In the genomic region with DNA sequence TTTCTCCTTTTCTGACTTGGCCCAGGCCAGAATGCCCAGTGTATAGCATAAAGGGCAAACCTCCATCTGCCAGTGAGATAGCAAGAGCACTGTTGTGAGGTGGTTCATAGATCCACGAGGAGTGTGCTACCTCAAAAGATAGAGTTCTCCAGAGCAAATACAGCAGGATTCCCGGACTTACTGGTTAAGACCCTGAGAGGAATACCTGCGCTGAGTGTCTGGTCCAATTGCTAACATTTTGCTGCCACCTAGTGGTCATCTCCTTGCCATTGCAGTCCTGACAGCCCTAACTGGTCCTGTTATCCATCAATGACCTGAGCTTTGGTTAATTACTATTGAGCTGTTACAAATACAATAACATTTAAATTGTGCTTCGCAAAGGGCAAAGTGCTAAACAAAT, we compare ENCODE assay signal across 8 mouse cellular contexts.
DNase-seq lines count a peak whose midpoint lies in the region; ATAC-seq lines count a peak whose summit lies in the region.

No protein-coding gene starts in this region.

- DNase-seq in urinary bladder, postnatal 25 days (ENCODE audit: low spot score): peak; percentile 49
- no peak for DNase-seq in urinary bladder, postnatal 10 days (ENCODE audit: low spot score)
- DNase-seq in gastrocnemius, postnatal 10 days: peak; percentile 40
- peak; percentile 35 for DNase-seq in kidney, adult 11 months
- peak; percentile 80 for DNase-seq in limb, embryonic 10.5 days (ENCODE audit: low spot score)
- peak; percentile 96 for DNase-seq in midbrain, embryonic 14.5 days
- peak; percentile 11 to 50 for DNase-seq in spleen, adult 18-20 months

- no peak overlapping the region for H3K27ac ChIP-seq in limb, embryonic 10.5 days
- no peak overlapping the region for H3K27ac ChIP-seq in midbrain, embryonic 14.5 days (replicated peaks; ENCODE audit: low read depth, low read length)

- H3K4me1 ChIP-seq in limb, embryonic 10.5 days: no peaks in the 10 kb centered on the region
- no peaks in the 10 kb centered on the region for H3K4me1 ChIP-seq in midbrain, embryonic 14.5 days (ENCODE audit: control insufficient read depth, insufficient read depth, low read length)

- H3K9ac ChIP-seq in midbrain, embryonic 14.5 days (replicated peaks; ENCODE audit: low read length): no peak overlapping the region

- no peak overlapping the region for H3K4me2 ChIP-seq in midbrain, embryonic 14.5 days (ENCODE audit: low read length)

- no peaks in the 10 kb centered on the region for H3K36me3 ChIP-seq in limb, embryonic 10.5 days
- no peaks in the 10 kb centered on the region for H3K36me3 ChIP-seq in midbrain, embryonic 14.5 days (ENCODE audit: control insufficient read depth, insufficient read depth, low read length)

- peak; percentile 96 for ATAC-seq in common myeloid progenitor, adult 5-6 weeks (replicated peaks; ENCODE audit: low read depth, poor library complexity, severe bottlenecking)
- peak; percentile 83 for ATAC-seq in midbrain, embryonic 14.5 days (ENCODE audit: low FRiP score, low TSS enrichment)

- H3K9me3 ChIP-seq in limb, embryonic 10.5 days (replicated peaks): no peaks in the 10 kb centered on the region
- no peaks in the 10 kb centered on the region for H3K9me3 ChIP-seq in midbrain, embryonic 14.5 days (ENCODE audit: control insufficient read depth, low read length)

- no peaks in the 10 kb centered on the region for H3K27me3 ChIP-seq in limb, embryonic 10.5 days (ENCODE audit: low read depth, poor library complexity, severe bottlenecking)
- H3K27me3 ChIP-seq in midbrain, embryonic 14.5 days (ENCODE audit: control insufficient read depth, insufficient read depth, low read length): no peaks in the 10 kb centered on the region

- WGBS in limb, embryonic 10.5 days: 5% methylated on average over 4 of the region's 4 CpGs
- 4% methylated on average over 4 of the region's 4 CpGs for WGBS in midbrain, embryonic 14.5 days

- no peak overlapping the region for H3K4me3 ChIP-seq in limb, embryonic 10.5 days
- no peak overlapping the region for H3K4me3 ChIP-seq in midbrain, embryonic 14.5 days (replicated peaks; ENCODE audit: low read depth, low read length)
